Mouse (Mus musculus): ENCODE results near the gene Clcn1. TPM values are rescaled to one million over a fixed set of nuclear protein-coding genes. Genes with fewer than 3 reads are reported as not detected.

Clcn1 gene
- polyA plus RNA-seq, 1 experiment from 2014 or later = 0.14 TPM

DNA sequence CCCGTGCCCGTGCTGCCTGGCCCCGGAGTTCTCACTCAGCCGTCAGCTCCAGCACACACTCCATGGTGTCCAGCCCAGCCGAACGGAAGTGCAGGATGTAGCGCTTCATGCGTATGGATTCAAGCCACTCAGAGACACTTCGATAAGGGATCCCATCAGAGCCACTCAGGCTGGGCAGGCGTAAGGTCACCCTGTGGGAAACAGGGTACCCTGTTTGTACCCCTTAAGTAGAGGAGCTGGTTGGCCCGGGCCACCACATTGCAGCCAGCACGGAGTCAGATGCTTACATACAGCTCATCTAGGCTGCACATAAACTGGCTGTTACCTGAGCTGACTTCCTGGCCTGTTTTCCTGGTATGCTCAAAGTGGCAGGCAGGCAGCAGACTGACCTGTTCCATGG is 72.4 kb downstream of the Clcn1 start:
- H3K36me3 ChIP-seq (ENCODE audit: control insufficient read depth, insufficient read depth) = peaks cover 19% of the 10 kb centered on the region

DNA sequence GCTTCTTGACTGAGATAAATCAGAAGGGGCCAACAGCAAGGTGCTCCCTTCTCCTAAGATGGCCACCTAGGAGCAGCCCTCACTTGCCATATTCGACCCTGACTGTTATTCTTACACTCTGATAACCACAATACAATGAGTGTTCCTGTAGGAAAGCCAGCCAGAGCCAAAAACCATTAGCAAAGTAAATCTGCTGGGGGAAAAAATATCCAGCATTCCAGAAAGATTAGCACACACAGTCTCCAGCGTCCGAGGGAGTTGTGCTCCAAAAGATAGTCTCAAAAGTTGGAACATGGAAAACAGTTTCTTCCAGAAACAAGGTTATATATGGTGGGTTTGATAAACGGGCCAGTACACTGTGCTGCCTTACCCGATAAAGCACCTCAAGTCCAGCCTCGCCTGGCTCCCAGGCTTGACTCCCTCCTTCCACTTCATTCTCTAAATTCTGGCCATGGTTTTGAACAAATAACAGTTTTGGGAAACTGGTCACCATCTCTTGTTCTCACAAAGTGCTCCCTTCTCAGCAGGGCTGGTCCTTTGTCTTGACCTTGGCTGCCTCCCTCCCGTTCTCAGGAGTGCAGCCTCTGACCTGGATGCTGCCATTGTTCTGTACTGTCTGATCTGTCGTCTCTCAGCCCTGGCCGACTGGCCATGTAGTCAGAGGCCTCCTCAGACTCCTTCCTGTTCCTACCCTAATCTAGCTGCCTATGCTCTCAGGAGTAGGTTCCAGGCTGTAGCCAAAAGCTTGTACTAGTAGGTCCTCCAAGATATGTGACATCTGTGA is 73.1 kb downstream of the Clcn1 start:
- H3K36me3 ChIP-seq (ENCODE audit: control insufficient read depth, insufficient read depth) = peaks cover 19% of the 10 kb centered on the region

More for the DNA sequence above, 72.4 kb downstream of the Clcn1 start:
- 72% methylated on average over 12 of the region's 12 CpGs for WGBS (ENCODE audit: insufficient replicate concordance)
- no peak overlapping the region for H3K9ac ChIP-seq (ENCODE audit: low read depth, low read length)
- no peak overlapping the region for H3K4me3 ChIP-seq (ENCODE audit: low read depth, low read length)
- H3K27me3 ChIP-seq (ENCODE audit: control insufficient read depth, insufficient read depth, low read depth, low read length) = no peaks in the 10 kb centered on the region
- H3K4me1 ChIP-seq (ENCODE audit: control insufficient read depth, low read depth, low read length) = peaks cover 8% of the 10 kb centered on the region
- H3K27ac ChIP-seq (ENCODE audit: low read length) = no peak overlapping the region
- ATAC-seq (ENCODE audit: low read depth) = no peak
- no peaks in the 10 kb centered on the region for H3K9me3 ChIP-seq (replicated peaks; ENCODE audit: control insufficient read depth, low read length)
- no peak overlapping the region for H3K4me2 ChIP-seq (ENCODE audit: low read depth, low read length)

DNA sequence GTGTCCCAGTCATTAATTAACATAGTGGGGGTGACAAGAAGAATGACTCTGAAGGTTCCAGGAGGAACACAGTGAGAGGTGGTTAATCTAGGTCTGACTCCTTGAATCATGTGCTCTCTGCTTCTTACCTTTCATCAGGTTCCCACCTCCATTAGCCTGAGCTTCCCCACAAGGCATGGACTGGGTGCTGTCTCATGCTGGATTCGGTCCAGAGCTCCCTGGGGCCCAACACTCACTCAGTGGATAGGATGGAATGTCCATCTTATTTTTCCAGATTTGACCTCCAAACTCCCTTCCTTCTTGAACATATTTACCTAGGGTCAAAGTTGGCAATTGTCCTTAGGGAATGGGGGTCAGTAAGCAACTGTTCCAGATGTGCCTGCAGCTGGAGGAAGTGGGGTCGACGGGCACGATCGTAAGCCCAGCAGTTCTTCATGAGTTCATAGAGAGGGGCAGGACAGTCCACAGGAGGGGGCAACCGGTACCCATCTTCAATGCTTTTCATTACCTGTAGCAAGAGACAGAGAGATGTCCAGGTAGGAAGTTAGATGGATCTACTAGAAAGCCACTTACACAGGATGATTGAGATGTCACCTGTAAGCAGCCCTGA is 73.9 kb downstream of the Clcn1 start:
- Histone ChIP-seq H3K4me1 (ENCODE audit: control insufficient read depth, low read depth, low read length) (no peaks in the 10 kb centered on the region), H3K27me3 (ENCODE audit: control insufficient read depth, insufficient read depth, low read depth, low read length) (no peaks in the 10 kb centered on the region), H3K4me3 (ENCODE audit: low read depth, low read length) (no peak overlapping the region), H3K36me3 (ENCODE audit: control insufficient read depth, insufficient read depth) (peaks cover 19% of the 10 kb centered on the region), H3K9me3 (replicated peaks; ENCODE audit: control insufficient read depth, low read length) (no peaks in the 10 kb centered on the region), H3K4me2 (ENCODE audit: low read depth, low read length) (no peak overlapping the region), H3K9ac (ENCODE audit: low read depth, low read length) (no peak overlapping the region), H3K27ac (ENCODE audit: low read length) (no peak overlapping the region)
- ATAC-seq (ENCODE audit: low read depth) = no peak
- 69% methylated on average over 6 of the region's 6 CpGs for WGBS (ENCODE audit: insufficient replicate concordance)

More for the DNA sequence above, 73.1 kb downstream of the Clcn1 start:
- no peak overlapping the region for H3K4me3 ChIP-seq (ENCODE audit: low read depth, low read length)
- H3K4me1 ChIP-seq (ENCODE audit: control insufficient read depth, low read depth, low read length) = peaks cover 2% of the 10 kb centered on the region
- WGBS (ENCODE audit: insufficient replicate concordance) = 56% methylated on average over 9 of the region's 9 CpGs
- no peak overlapping the region for H3K4me2 ChIP-seq (ENCODE audit: low read depth, low read length)
- H3K27ac ChIP-seq (ENCODE audit: low read length) = no peak overlapping the region
- no peaks in the 10 kb centered on the region for H3K27me3 ChIP-seq (ENCODE audit: control insufficient read depth, insufficient read depth, low read depth, low read length)
- ATAC-seq (ENCODE audit: low read depth) = no peak
- no peaks in the 10 kb centered on the region for H3K9me3 ChIP-seq (replicated peaks; ENCODE audit: control insufficient read depth, low read length)
- H3K9ac ChIP-seq (ENCODE audit: low read depth, low read length) = no peak overlapping the region

DNA sequence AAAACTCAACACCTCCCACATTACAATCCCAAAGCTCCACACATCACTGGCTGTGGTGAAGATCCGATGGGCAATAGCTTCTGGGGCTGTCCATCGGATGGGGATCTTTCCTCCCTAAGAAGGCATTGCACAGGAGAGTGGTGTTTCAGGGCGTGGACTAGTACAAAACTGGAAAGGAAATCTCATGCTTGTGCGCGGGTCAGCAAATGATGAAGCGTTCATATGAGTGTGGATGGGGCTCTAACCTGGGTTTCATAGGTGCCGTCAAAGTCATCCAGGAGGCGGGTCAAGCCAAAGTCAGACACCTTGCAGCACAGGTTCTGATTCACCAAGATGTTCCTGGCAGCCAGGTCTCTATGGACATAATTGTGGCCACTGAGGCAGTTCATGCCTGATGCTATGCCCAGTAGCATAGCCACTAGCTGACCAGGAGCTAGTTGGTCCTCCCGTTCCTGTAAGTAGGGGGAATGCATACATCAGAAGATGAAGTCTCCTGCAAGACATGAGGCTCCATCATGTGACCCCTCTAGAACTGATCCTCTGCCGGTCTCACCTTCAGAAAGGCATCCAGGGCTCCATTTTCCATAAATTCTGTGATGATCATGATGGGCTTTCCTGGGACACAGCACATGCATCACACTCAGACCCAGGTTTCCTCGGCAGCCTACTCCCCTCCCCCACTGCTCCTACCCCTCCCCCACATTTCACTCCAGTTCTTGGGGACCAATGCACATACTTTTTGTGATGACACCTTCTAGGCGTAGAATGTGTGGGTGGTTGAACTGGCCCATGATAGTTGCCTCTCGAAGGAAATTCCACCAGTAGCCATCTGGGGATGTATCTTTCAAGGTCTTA is 74.8 kb downstream of the Clcn1 start:
- H3K4me1 ChIP-seq (ENCODE audit: control insufficient read depth, low read depth, low read length) = no peaks in the 10 kb centered on the region
- no peaks in the 10 kb centered on the region for H3K9me3 ChIP-seq (replicated peaks; ENCODE audit: control insufficient read depth, low read length)
- WGBS (ENCODE audit: insufficient replicate concordance) = 68% methylated on average over 13 of the region's 13 CpGs
- no peak overlapping the region for H3K4me3 ChIP-seq (ENCODE audit: low read depth, low read length)
- peaks cover 14% of the 10 kb centered on the region for H3K36me3 ChIP-seq (ENCODE audit: control insufficient read depth, insufficient read depth)
- H3K27ac ChIP-seq (ENCODE audit: low read length) = no peak overlapping the region
- no peak for ATAC-seq (ENCODE audit: low read depth)
- H3K4me2 ChIP-seq (ENCODE audit: low read depth, low read length) = no peak overlapping the region
- H3K27me3 ChIP-seq (ENCODE audit: control insufficient read depth, insufficient read depth, low read depth, low read length) = no peaks in the 10 kb centered on the region
- H3K9ac ChIP-seq (ENCODE audit: low read depth, low read length) = no peak overlapping the region

DNA sequence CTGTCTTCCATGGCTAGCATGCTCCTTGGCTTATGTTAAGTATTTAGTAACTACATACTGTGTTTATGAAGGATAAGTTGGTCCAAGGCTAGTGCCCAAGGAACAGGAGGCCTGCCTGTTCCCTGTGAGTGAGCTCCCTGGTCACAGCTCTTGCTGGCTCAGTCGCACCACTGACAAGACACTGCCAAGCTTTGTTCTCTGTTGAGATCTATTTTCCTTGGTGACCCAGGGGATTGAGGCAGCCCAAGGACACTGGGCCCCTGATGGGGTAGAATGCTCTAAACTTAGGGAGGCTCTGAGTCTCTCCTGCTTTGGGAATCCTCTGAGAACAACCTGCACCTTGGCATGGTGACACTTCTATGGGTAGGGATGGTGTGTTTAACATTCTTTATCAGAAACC is 75.6 kb downstream of the Clcn1 start:
- H3K4me2 ChIP-seq (ENCODE audit: low read depth, low read length) = no peak overlapping the region
- H3K27ac ChIP-seq (ENCODE audit: low read length) = no peak overlapping the region
- H3K4me3 ChIP-seq (ENCODE audit: low read depth, low read length) = no peak overlapping the region
- H3K27me3 ChIP-seq (ENCODE audit: control insufficient read depth, insufficient read depth, low read depth, low read length) = no peaks in the 10 kb centered on the region
- WGBS (ENCODE audit: insufficient replicate concordance) = 60% methylated on average over 1 of the region's 1 CpGs
- no peaks in the 10 kb centered on the region for H3K4me1 ChIP-seq (ENCODE audit: control insufficient read depth, low read depth, low read length)
- ATAC-seq (ENCODE audit: low read depth) = no peak
- peaks cover 10% of the 10 kb centered on the region for H3K36me3 ChIP-seq (ENCODE audit: control insufficient read depth, insufficient read depth)
- no peaks in the 10 kb centered on the region for H3K9me3 ChIP-seq (replicated peaks; ENCODE audit: control insufficient read depth, low read length)
- H3K9ac ChIP-seq (ENCODE audit: low read depth, low read length) = no peak overlapping the region

DNA sequence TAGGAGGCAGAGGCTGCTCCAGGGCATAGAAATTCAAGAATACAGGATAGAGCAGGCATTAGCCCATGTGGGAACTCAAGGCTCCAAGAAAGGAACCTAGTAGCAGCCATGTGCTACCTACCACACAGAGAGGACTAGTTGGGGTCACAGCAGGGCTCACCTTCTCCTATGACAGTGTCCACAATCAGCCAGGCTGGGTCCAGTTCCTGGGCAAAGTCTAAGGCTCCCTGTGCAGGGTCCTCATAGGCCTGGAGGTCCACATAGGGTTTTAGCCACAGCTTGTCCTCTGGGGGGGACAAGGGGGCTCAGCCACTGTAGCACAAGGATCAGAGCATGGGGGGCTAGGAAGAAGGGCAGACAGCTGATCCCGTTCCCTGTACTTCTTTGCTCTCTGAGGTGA is 76.0 kb downstream of the Clcn1 start:
- WGBS (ENCODE audit: insufficient replicate concordance) = 82% methylated on average over 1 of the region's 1 CpGs
- H3K36me3 ChIP-seq (ENCODE audit: control insufficient read depth, insufficient read depth) = peaks cover 9% of the 10 kb centered on the region
- no peaks in the 10 kb centered on the region for H3K9me3 ChIP-seq (replicated peaks; ENCODE audit: control insufficient read depth, low read length)
- no peak for ATAC-seq (ENCODE audit: low read depth)
- H3K27me3 ChIP-seq (ENCODE audit: control insufficient read depth, insufficient read depth, low read depth, low read length) = no peaks in the 10 kb centered on the region
- H3K9ac ChIP-seq (ENCODE audit: low read depth, low read length) = no peak overlapping the region
- no peaks in the 10 kb centered on the region for H3K4me1 ChIP-seq (ENCODE audit: control insufficient read depth, low read depth, low read length)
- H3K4me3 ChIP-seq (ENCODE audit: low read depth, low read length) = no peak overlapping the region
- no peak overlapping the region for H3K27ac ChIP-seq (ENCODE audit: low read length)
- no peak overlapping the region for H3K4me2 ChIP-seq (ENCODE audit: low read depth, low read length)

DNA sequence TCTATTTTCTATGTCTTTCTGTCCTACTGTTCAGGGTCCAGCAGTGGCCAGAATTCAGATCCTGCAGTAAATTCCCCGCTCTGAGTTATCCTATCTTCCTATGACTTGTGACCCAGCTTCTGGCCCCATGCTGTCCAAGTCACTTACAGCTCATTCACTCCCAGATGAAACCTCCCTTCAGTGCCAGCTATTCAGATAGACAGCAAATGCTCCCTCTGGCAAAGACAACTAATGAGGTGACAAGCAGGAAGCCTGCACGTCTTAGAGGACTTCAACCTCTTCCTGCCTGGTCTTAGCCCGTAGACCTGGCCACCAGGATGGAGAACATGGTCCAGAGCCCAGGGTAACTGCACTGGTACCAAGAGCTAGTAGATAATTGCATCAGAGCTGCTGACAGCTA is 76.5 kb downstream of the Clcn1 start:
- WGBS (ENCODE audit: insufficient replicate concordance) = 33% methylated on average over 3 of the region's 3 CpGs
- Histone ChIP-seq H3K27me3 (ENCODE audit: control insufficient read depth, insufficient read depth, low read depth, low read length) (no peaks in the 10 kb centered on the region), H3K9ac (ENCODE audit: low read depth, low read length) (no peak overlapping the region), H3K27ac (ENCODE audit: low read length) (no peak overlapping the region), H3K9me3 (replicated peaks; ENCODE audit: control insufficient read depth, low read length) (no peaks in the 10 kb centered on the region), H3K36me3 (ENCODE audit: control insufficient read depth, insufficient read depth) (peaks cover 4% of the 10 kb centered on the region; the same call in 1 of the 2 replicates), H3K4me2 (ENCODE audit: low read depth, low read length) (no peak overlapping the region), H3K4me1 (ENCODE audit: control insufficient read depth, low read depth, low read length) (no peaks in the 10 kb centered on the region), H3K4me3 (ENCODE audit: low read depth, low read length) (no peak overlapping the region)
- ATAC-seq (ENCODE audit: low read depth) = no peak

DNA sequence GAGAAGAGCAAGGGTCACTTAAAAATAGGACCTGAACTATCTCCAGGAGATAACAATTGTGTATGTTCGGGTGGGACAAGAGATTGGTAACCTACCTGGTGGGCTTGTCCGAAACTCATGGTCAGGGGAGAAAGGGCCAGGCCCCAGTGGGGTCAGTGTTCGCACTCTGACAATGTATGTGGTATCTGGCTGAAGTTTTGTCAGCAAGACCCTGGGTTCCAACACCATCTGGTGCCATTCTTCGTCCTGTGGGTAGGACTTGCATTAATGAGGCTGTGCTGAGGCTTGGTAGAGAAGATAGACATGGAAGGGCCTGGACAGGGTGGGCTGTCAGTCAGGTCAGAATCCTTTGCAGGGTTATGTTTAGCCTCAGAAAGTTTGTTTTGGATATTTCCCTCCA is 77.6 kb downstream of the Clcn1 start:
- H3K4me3 ChIP-seq (ENCODE audit: low read depth, low read length) = no peak overlapping the region
- H3K36me3 ChIP-seq (ENCODE audit: control insufficient read depth, insufficient read depth) = no peaks in the 10 kb centered on the region
- no peaks in the 10 kb centered on the region for H3K27me3 ChIP-seq (ENCODE audit: control insufficient read depth, insufficient read depth, low read depth, low read length)
- no peak for ATAC-seq (ENCODE audit: low read depth)
- H3K4me1 ChIP-seq (ENCODE audit: control insufficient read depth, low read depth, low read length) = no peaks in the 10 kb centered on the region
- no peaks in the 10 kb centered on the region for H3K9me3 ChIP-seq (replicated peaks; ENCODE audit: control insufficient read depth, low read length)
- H3K9ac ChIP-seq (ENCODE audit: low read depth, low read length) = no peak overlapping the region
- H3K27ac ChIP-seq (ENCODE audit: low read length) = no peak overlapping the region
- H3K4me2 ChIP-seq (ENCODE audit: low read depth, low read length) = no peak overlapping the region
- 62% methylated on average over 4 of the region's 4 CpGs for WGBS (ENCODE audit: insufficient replicate concordance)

DNA sequence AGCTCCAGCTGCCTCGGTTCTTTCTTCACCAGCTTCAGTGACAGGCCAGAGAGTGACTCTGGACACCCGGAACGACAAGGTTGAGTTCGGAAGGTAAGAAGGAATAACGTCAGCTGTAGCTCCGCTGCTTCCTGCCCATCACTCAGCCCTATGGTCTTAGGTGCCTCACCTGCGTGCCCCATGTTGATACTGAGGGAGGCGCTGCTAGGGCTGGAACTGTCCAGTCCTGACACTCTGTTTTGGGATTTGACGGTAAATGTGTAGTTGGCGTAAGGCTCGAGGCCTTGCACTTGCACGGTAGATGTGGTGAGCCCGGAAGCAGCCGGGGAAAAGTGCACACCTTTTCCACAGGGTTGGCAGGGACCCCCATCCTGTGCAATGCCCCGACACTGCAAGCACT is 78.1 kb downstream of the Clcn1 start:
- Histone ChIP-seq H3K9me3 (replicated peaks; ENCODE audit: control insufficient read depth, low read length) (no peaks in the 10 kb centered on the region), H3K4me2 (ENCODE audit: low read depth, low read length) (no peak overlapping the region), H3K27me3 (ENCODE audit: control insufficient read depth, insufficient read depth, low read depth, low read length) (no peaks in the 10 kb centered on the region), H3K9ac (ENCODE audit: low read depth, low read length) (no peak overlapping the region), H3K27ac (ENCODE audit: low read length) (no peak overlapping the region), H3K4me1 (ENCODE audit: control insufficient read depth, low read depth, low read length) (no peaks in the 10 kb centered on the region), H3K36me3 (ENCODE audit: control insufficient read depth, insufficient read depth) (no peaks in the 10 kb centered on the region), H3K4me3 (ENCODE audit: low read depth, low read length) (no peak overlapping the region)
- WGBS (ENCODE audit: insufficient replicate concordance) = 82% methylated on average over 15 of the region's 15 CpGs
- ATAC-seq (ENCODE audit: low read depth) = no peak
